Mouse (Mus musculus): ENCODE measurements at regions not wholly inside any gene's neighbourhood (a gene's known extent, or its start where the extent isn't known, plus 50 kb on each side); places are given as distances from the start of the nearest gene placed in this dataset.

DNA sequence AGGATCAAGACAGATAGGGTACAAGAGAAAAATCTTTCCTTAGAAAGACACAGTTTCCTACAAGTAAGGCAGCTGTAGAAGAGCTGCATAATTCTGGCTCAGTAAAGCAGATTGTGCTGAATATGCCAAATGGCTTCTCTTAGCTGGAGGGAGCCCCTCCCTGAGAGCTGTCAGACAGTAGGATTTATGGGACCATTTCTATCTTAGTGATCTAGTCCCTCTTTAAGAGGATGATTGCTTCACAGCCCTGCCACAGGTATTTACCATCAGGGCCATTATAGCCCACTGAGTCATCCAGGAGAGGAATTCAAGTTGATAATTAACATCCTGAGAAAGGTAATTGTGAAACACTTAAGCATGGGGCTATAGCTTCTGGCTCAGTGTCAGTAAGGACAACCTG lies 101.5 kb upstream of the Cypt1 start:
- ATAC-seq (ENCODE audit: low read depth) (no peak), DNase-seq (ENCODE audit: low spot score) (peak; percentile 10)
- no peaks in the 10 kb centered on the region for H3K4me1 ChIP-seq (ENCODE audit: control insufficient read depth, insufficient read depth, low read length)
- no peaks in the 10 kb centered on the region for H3K36me3 ChIP-seq (ENCODE audit: control insufficient read depth, insufficient read depth, low read length)
- no peak overlapping the region for H3K4me2 ChIP-seq (ENCODE audit: low read depth, low read length)
- H3K27ac ChIP-seq (replicated peaks; ENCODE audit: low read depth, low read length), result no peak overlapping the region
- no peak overlapping the region for H3K9ac ChIP-seq (ENCODE audit: low read depth, low read length)
- H3K9me3 ChIP-seq (ENCODE audit: control insufficient read depth, low read length), result no peaks in the 10 kb centered on the region
- H3K27me3 ChIP-seq (replicated peaks; ENCODE audit: control insufficient read depth, insufficient read depth, low read length), result no peaks in the 10 kb centered on the region
- H3K4me3 ChIP-seq (ENCODE audit: low read depth, low read length), result no peak overlapping the region

DNA sequence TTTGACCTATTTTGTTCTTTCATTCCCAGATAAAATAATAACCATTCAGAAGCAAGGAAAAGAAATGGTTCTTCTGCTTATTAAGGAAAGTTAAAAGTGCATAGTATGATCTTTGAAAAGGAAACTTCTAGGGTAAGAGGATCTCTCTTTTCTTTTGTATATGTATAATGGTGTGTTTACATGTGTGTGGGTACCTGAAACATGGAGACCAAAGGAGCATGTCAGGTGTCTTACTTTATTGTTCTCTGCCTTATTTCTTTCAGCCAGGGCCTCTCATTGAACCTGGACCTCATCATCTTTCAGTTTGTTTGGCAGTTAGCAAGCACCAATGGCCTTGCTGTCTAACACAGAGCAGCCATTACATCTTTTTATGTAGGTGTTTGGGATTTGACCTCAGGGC lies 101.0 kb upstream of the Cypt1 start:
- Histone ChIP-seq H3K9me3 (ENCODE audit: control insufficient read depth, low read length) (no peaks in the 10 kb centered on the region), H3K27ac (replicated peaks; ENCODE audit: low read depth, low read length) (no peak overlapping the region), H3K9ac (ENCODE audit: low read depth, low read length) (no peak overlapping the region), H3K4me1 (ENCODE audit: control insufficient read depth, insufficient read depth, low read length) (no peaks in the 10 kb centered on the region), H3K4me3 (ENCODE audit: low read depth, low read length) (no peak overlapping the region), H3K36me3 (ENCODE audit: control insufficient read depth, insufficient read depth, low read length) (no peaks in the 10 kb centered on the region), H3K27me3 (replicated peaks; ENCODE audit: control insufficient read depth, insufficient read depth, low read length) (no peaks in the 10 kb centered on the region), H3K4me2 (ENCODE audit: low read depth, low read length) (no peak overlapping the region)
- ATAC-seq (ENCODE audit: low read depth) (no peak), DNase-seq (ENCODE audit: low spot score) (no peak)

DNA sequence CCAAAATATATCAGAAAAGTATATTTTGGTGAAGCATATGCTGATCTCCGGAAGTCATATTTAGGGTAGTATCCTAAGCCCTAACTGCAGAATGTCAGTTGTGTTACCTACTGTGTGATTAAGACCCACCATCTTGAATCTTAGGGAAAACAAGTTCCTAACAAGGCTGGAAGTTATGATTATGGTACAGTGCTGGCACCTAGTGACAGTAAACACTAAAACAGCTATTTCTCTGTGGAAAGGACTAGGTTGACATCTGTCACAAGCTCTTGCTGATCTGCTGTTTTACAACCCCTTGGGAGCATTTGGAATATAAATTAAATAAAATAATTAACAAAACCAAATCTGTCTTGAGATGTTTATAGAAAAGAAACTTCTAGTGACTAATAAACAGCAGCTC lies 84.6 kb upstream of the Cypt1 start:
- H3K4me3 ChIP-seq (ENCODE audit: low read depth, low read length), result no peak overlapping the region
- no peaks in the 10 kb centered on the region for H3K36me3 ChIP-seq (ENCODE audit: control insufficient read depth, insufficient read depth, low read length)
- no peaks in the 10 kb centered on the region for H3K9me3 ChIP-seq (ENCODE audit: control insufficient read depth, low read length)
- H3K9ac ChIP-seq (ENCODE audit: low read depth, low read length), result no peak overlapping the region
- WGBS, result 88% methylated on average over 1 of the region's 1 CpGs
- DNase-seq (ENCODE audit: low spot score) (peak; percentile 1), ATAC-seq (ENCODE audit: low read depth) (no peak)
- no peak overlapping the region for H3K4me2 ChIP-seq (ENCODE audit: low read depth, low read length)
- no peaks in the 10 kb centered on the region for H3K4me1 ChIP-seq (ENCODE audit: control insufficient read depth, insufficient read depth, low read length)
- no peak overlapping the region for H3K27ac ChIP-seq (replicated peaks; ENCODE audit: low read depth, low read length)
- no peaks in the 10 kb centered on the region for H3K27me3 ChIP-seq (replicated peaks; ENCODE audit: control insufficient read depth, insufficient read depth, low read length)

DNA sequence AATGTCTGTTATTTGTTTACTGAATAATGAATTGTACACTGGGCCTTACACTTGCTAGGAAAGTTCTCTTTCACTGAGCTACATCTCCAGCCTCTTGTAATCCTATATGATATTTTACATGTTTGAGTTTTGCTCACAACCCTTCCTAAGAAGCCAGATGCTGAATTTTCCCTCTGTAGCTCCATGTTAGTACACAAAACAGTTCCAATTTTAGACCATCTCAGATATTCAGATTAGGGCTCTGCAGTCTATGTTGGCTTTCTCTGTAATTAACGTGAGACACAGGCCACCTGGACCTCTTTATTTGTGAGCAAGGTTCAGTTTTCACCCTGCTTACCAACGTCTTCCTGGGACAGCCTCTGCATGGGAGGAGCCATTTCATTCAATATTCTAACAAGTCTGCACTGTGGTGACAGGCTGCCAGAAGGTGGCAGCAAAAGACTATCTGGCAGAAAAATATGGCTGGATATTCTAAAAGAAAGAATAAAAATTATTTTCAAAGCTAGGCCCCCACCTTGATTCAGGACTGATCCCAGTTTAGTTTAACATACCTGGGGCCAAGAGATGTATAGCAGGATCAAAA lies 72.1 kb upstream of the Cypt1 start:
- no peak overlapping the region for H3K4me3 ChIP-seq (ENCODE audit: low read depth, low read length)
- H3K27me3 ChIP-seq (replicated peaks; ENCODE audit: control insufficient read depth, insufficient read depth, low read length), result no peaks in the 10 kb centered on the region
- peak; percentile 60; the same call in 1 of the 2 replicates for ATAC-seq (ENCODE audit: low read depth)
- DNase-seq (ENCODE audit: low spot score), result peak; percentile 59
- no peaks in the 10 kb centered on the region for H3K4me1 ChIP-seq (ENCODE audit: control insufficient read depth, insufficient read depth, low read length)
- no peaks in the 10 kb centered on the region for H3K36me3 ChIP-seq (ENCODE audit: control insufficient read depth, insufficient read depth, low read length)
- no peak overlapping the region for H3K4me2 ChIP-seq (ENCODE audit: low read depth, low read length)
- WGBS, result 5% methylated on average over 2 of the region's 2 CpGs
- no peaks in the 10 kb centered on the region for H3K9me3 ChIP-seq (ENCODE audit: control insufficient read depth, low read length)
- no peak overlapping the region for H3K9ac ChIP-seq (ENCODE audit: low read depth, low read length)
- H3K27ac ChIP-seq (replicated peaks; ENCODE audit: low read depth, low read length), result no peak overlapping the region
